Comparison of ENCODE assay signal across 10 mouse cellular contexts in genomic region chr2:160510635-160511421, GRCm38 (mm10).
DNase-seq lines count a peak whose midpoint lies in the region; ATAC-seq and TF ChIP-seq lines count a peak whose summit lies in the region.
"Had no signal": no experiment of that assay in that cellular context is flagged by ENCODE, and none has a peak within 500 bp of the region (broad histone marks: within the 10 kb centered on the region; RNA-seq: fewer than 3 reads in every experiment).

No protein-coding gene starts in this region.

- H3K4me3 ChIP-seq in lung, embryonic 14.5 days (ENCODE audit: low read depth, low read length), result no peak overlapping the region

- H3K27me3 ChIP-seq in lung, embryonic 14.5 days (ENCODE audit: insufficient read depth, low read length), result no peaks in the 10 kb centered on the region

- no peak overlapping the region for H3K4me2 ChIP-seq in lung, embryonic 14.5 days

- no peak overlapping the region for H3K9ac ChIP-seq in lung, embryonic 14.5 days

- no peak overlapping the region for H3K27ac ChIP-seq in lung, embryonic 14.5 days (ENCODE audit: low read depth)

- peak; percentile 23 for DNase-seq in right cerebral cortex, postnatal 4 days
- no peak for DNase-seq in right cerebral cortex, adult 18-20 months
- peak; percentile 65 for DNase-seq in heart, adult 18-20 months
- DNase-seq in lung, embryonic 14.5 days, result peak; percentile 47
- DNase-seq in thymus, postnatal 0 days (ENCODE audit: low spot score), result no peak
- no peak for DNase-seq in frontal cortex, postnatal 10 days (ENCODE audit: low spot score in 2 of 2)
- DNase-seq in urinary bladder, adult 18-20 months (ENCODE audit: low spot score in 2 of 2), result no peak
- DNase-seq: cerebellum, adult 2 months; kidney, adult 18-20 months; thymus, postnatal 4 days had no signal

- H3K36me3 ChIP-seq in lung, embryonic 14.5 days (ENCODE audit: insufficient read depth), result no peaks in the 10 kb centered on the region

- TF ChIP-seq CTCF in lung, embryonic 14.5 days (IDR thresholded peaks at IDR 0.05; ENCODE audit: low read depth), result no peak

- no peaks in the 10 kb centered on the region for H3K9me3 ChIP-seq in lung, embryonic 14.5 days (ENCODE audit: low read depth, low read length)

- WGBS in lung, embryonic 14.5 days, result 51% methylated on average over 14 of the region's 14 CpGs

- peak; percentile 44; the same call in 1 of the 2 replicates for ATAC-seq in lung, embryonic 14.5 days (ENCODE audit: insufficient read depth)

- no peaks in the 10 kb centered on the region for H3K4me1 ChIP-seq in lung, embryonic 14.5 days (ENCODE audit: insufficient read depth)

Comparison
In these comparisons a context has a peak if more than half of its experiments do, and no peak if none do; other contexts are left out.
1. DNase-seq: peak in right cerebral cortex, postnatal 4 days (single experiment), heart, adult 18-20 months (2 of 2) and lung, embryonic 14.5 days (single experiment); none in right cerebral cortex, adult 18-20 months (single experiment), thymus, postnatal 0 days (single experiment), frontal cortex, postnatal 10 days (0 of 2) and urinary bladder, adult 18-20 months (0 of 2).